Mouse (Mus musculus) hindbrain, embryonic 14.5 days (tissue): Measurements from ENCODE around the gene Primpol. TPM values are rescaled to one million over a fixed set of nuclear protein-coding genes. Genes with fewer than 3 reads are reported as not detected.

ENCODE experiments used
- ATAC-seq: fragments of 200-750 bp; cut with Nextera tagmentation; 2 replicates; pipeline ENCODE4 v1.8.0; 2017; ENCODE audit warnings: moderate number of reproducible peaks, mild to moderate bottlenecking, moderate TSS enrichment, moderate library complexity; ENCODE audit not compliant: low FRiP score
- DNase-seq: peaks from one replicate; pipeline ENCODE4 v3.0.0-alpha.2; 2015; ENCODE audit warnings: low spot score
- H3K27ac ChIP-seq: fragments of 300-500 bp; sonication (generic); 2 replicates; pipeline ENCODE4 v1.5.1; 2014; ENCODE audit warnings: mild to moderate bottlenecking, moderate library complexity
- H3K27me3 ChIP-seq: fragments of 300-500 bp; sonication (generic); 2 replicates; pipeline ENCODE4 v1.6.1; 2014; ENCODE audit warnings: mild to moderate bottlenecking, low read length, mixed read lengths; ENCODE audit not compliant: control insufficient read depth, insufficient read depth
- H3K36me3 ChIP-seq: fragments of 300-500 bp; sonication (generic); replicated peaks from 2 replicates; pipeline ENCODE4 v1.6.1; 2014; ENCODE audit not compliant: control insufficient read depth, insufficient read depth
- H3K4me1 ChIP-seq: fragments of 300-500 bp; sonication (generic); replicated peaks from 2 replicates; pipeline ENCODE4 v1.6.1; 2014; ENCODE audit warnings: antibody characterized with exemption, low read length, mixed read lengths; ENCODE audit not compliant: control insufficient read depth, insufficient read depth
- H3K4me2 ChIP-seq: fragments of 300-500 bp; sonication (generic); replicated peaks from 2 replicates; pipeline ENCODE4 v1.6.1; 2014; ENCODE audit warnings: mild to moderate bottlenecking, moderate library complexity
- H3K4me3 ChIP-seq: fragments of 300-500 bp; sonication (generic); replicated peaks from 2 replicates; pipeline ENCODE4 v1.5.1; 2014; ENCODE audit warnings: mild to moderate bottlenecking, low read length
- H3K9ac ChIP-seq: fragments of 300-500 bp; sonication (generic); 2 replicates; pipeline ENCODE4 v1.6.1; 2014
- H3K9me3 ChIP-seq: fragments of 300-500 bp; sonication (generic); 2 replicates; pipeline ENCODE4 v1.6.1; 2016; ENCODE audit warnings: low read length; ENCODE audit not compliant: control insufficient read depth
- WGBS: fragments of 180-500 bp; shearing (Covaris S2); extraction: QIAGEN DNeasy Blood & Tissue Kit; methylation state at CpG from one replicate; pipeline ENCODE4 v1.1.7; 2014; 5-methylcytosine and 5-hydroxymethylcytosine counted together
- polyA plus RNA-seq: library from polyadenylated mRNA; unstranded; fragments of >200 nt; fragmentation: Nextera tagmentation; extraction: Ambion mirVana; gene quantifications from 2 replicates; pipeline ENCODE4 v1.2.1, GENCODE M21; 2014

The Primpol gene
- polyA plus RNA-seq, 1 experiment from 2014 or later: 7.5 TPM

DNA sequence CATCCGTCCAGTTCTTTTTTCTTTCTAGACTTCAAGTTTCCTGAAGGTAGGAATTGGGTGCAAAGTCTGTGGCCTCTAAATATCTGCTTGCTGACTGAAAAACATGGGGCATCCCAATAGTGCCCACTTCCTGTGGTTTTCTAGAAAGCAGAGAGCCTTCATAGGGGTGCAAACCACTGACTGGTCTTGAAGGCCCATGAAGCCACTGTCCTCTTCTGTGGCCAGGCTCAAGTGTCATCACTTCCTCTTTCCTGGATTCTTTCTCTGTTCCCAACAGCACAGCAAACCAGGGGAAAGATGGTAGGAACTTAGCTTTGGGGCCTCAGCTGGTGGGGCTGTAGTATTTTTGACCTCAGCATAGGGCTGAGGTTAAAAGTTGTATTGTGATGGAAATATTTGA, 11.6 kb upstream of the Primpol start:
- Histone ChIP-seq H3K9ac (no peak overlapping the region), H3K27me3 (no peaks in the 10 kb centered on the region), H3K4me3 (no peak overlapping the region), H3K4me2 (no peak overlapping the region), H3K9me3 (no peaks in the 10 kb centered on the region), H3K36me3 (peaks cover 40% of the 10 kb centered on the region), H3K4me1 (no peaks in the 10 kb centered on the region; the same call in 1 of the 2 replicates), H3K27ac (no peak overlapping the region)
- WGBS: 100% methylated on average over 1 of the region's 1 CpGs
- ATAC-seq: no peak
- DNase-seq: no peak

DNA sequence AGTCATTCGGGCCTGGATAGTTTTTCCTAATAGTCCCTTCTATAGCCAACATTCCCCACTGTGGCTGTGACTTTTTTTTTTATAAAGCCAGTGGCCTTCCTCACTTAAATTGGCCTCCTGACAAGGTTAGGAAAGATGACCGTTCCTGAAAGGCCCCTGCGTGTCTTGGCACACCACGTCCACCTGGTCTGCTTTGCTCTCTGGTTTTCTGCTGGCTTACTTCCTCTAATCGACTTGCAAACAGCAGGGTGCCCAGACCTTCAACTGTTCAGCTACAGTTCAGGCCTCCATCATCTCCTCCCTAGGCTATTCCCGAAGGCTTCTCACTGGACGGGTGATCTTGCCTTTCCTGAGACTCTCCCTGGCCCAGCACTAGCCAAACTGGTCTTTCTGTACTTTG, 10.9 kb upstream of the Primpol start:
- no peak overlapping the region for H3K4me3 ChIP-seq
- 73% methylated on average over 7 of the region's 7 CpGs for WGBS

DNA sequence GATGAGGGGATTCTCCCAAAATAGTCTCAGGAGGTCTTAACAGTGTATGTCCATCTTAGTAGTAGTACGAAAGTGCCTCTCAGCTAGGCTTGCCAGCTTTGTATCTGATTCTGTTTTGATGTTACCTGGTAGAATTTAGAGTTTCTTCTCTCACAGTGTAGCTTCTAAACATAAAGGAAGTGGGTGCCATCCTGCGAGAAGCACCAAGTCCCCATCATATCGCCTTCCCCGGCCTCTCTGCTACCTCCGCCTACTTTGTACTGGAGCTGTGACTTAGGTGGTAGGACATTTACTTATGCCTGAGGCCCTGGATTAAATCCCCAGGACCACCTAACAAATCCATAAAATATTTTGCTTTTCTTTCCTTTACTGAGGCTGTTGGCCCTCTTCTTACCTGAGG, 9.6 kb upstream of the Primpol start:
- Histone ChIP-seq H3K4me3 (no peak overlapping the region), H3K4me2 (no peak overlapping the region), H3K9me3 (no peaks in the 10 kb centered on the region), H3K27ac (no peak overlapping the region), H3K27me3 (no peaks in the 10 kb centered on the region), H3K4me1 (no peaks in the 10 kb centered on the region; the same call in 1 of the 2 replicates), H3K36me3 (peaks cover 22% of the 10 kb centered on the region), H3K9ac (no peak overlapping the region)
- 95% methylated on average over 5 of the region's 5 CpGs for WGBS
- no peak for DNase-seq
- no peak for ATAC-seq

More for the DNA sequence above, 10.9 kb upstream of the Primpol start:
- no peak overlapping the region for H3K4me2 ChIP-seq
- no peak overlapping the region for H3K9ac ChIP-seq
- DNase-seq (no peak), ATAC-seq (no peak)
- no peak overlapping the region for H3K27ac ChIP-seq
- H3K27me3 ChIP-seq: no peaks in the 10 kb centered on the region
- H3K4me1 ChIP-seq: no peaks in the 10 kb centered on the region; the same call in 1 of the 2 replicates
- H3K36me3 ChIP-seq: peaks cover 33% of the 10 kb centered on the region
- no peaks in the 10 kb centered on the region for H3K9me3 ChIP-seq

DNA sequence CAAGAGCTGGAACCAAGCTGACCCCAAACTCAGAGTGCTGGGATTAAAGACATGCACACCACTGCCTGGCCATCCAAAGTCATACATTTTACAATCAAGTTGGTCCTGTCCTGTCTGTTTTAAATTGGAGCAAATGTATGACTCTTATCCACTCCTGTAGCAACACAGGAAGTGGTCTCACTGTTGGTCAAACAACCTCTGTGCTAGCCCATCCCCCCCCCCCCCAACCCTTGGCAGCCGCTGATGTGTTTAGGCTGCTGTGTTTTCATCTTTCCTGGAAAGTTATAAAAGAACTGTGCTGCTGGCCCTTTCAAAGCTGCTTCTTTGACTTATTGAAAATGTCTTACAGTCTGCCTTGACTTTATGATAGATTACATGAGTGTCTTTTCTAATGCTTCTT, 8.2 kb upstream of the Primpol start:
- DNase-seq (no peak), ATAC-seq (no peak)
- Histone ChIP-seq H3K9me3 (no peaks in the 10 kb centered on the region), H3K36me3 (peaks cover 8% of the 10 kb centered on the region), H3K4me1 (no peaks in the 10 kb centered on the region; the same call in 1 of the 2 replicates), H3K4me3 (no peak overlapping the region), H3K9ac (no peak overlapping the region), H3K4me2 (no peak overlapping the region), H3K27ac (no peak overlapping the region), H3K27me3 (no peaks in the 10 kb centered on the region)
- WGBS: 74% methylated on average over 1 of the region's 1 CpGs

DNA sequence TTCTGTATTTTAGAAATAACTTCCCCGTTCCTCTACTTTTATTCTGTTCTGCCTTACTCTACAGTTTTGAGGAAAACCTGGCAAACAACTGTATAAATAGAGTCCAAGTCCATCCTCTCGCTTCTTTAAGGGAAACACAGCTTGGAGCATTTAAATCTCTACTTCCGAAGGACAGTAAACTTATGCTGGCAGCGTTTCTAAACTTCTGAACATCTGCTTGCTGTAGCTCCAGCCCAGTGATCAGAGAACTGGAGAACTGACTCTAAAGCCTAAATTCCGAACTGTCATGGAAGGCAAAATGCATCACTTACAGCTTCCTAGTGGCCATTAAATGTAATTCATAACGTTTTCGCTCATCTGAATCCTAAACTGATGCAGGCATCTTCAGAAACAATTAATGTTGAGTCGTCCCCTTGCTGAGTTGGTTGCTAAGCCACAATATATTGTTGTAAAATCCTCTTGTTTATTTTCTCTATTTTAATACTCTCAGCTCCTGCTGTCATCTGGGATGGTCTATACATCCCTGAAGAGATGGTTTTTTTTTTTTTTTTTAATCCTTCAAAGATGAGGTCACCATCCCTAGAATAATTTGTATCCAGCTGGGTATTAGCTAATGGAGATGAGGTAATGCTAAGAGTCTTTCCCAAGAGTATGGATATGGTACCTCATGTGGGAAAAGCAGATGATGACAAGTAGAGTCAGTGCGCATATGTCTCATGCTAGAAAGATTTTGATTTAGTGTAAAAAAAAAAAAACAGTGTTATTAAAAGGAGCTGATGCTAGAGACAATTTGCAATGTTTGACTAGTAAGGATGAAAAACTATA, 5.6 kb upstream of the Primpol start:
- no peak for DNase-seq
- Histone ChIP-seq H3K4me2 (no peak overlapping the region), H3K36me3 (no peaks in the 10 kb centered on the region), H3K27ac (no peak overlapping the region), H3K4me3 (no peak overlapping the region), H3K27me3 (no peaks in the 10 kb centered on the region), H3K9ac (no peak overlapping the region), H3K4me1 (peaks cover 20% of the 10 kb centered on the region), H3K9me3 (no peaks in the 10 kb centered on the region)
- 81% methylated on average over 9 of the region's 9 CpGs for WGBS
- no peak for ATAC-seq

DNA sequence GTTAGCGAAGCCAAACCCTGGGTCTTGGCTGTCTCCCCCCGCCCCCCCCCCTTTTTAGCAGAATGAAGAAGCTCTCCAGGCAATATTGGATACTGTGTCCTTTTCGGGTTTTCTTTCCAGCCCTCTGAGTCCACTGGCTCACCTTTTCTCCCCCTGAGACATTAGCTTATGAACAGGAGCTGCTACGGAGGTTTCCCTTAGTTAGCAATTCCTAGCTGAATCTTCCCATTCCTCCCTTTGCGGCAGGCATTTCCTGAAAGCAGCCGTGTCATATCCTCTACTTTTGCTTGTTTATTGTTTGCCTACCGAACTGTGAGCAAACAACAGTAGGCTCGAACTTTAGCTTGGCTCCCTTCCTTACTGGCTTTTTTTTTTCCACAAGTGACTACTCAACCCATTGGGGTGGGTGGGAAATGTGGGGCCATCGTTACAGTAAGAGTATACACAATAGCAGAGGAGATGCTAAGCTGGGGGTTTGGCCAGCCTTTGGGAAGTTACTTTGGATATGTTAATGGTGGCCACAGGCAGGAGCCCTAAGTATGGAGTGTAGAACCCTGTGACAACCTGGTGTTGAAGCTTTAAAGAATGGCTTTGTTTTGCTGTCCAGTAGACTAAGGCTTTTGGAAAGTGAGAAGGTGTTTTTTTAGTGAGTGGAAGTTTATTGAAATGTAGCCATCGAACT, 1.8 kb upstream of the Primpol start:
- Histone ChIP-seq H3K27me3 (no peaks in the 10 kb centered on the region), H3K27ac (peak overlapping the region; percentile 93; the same call in 1 of the 2 replicates)

DNA sequence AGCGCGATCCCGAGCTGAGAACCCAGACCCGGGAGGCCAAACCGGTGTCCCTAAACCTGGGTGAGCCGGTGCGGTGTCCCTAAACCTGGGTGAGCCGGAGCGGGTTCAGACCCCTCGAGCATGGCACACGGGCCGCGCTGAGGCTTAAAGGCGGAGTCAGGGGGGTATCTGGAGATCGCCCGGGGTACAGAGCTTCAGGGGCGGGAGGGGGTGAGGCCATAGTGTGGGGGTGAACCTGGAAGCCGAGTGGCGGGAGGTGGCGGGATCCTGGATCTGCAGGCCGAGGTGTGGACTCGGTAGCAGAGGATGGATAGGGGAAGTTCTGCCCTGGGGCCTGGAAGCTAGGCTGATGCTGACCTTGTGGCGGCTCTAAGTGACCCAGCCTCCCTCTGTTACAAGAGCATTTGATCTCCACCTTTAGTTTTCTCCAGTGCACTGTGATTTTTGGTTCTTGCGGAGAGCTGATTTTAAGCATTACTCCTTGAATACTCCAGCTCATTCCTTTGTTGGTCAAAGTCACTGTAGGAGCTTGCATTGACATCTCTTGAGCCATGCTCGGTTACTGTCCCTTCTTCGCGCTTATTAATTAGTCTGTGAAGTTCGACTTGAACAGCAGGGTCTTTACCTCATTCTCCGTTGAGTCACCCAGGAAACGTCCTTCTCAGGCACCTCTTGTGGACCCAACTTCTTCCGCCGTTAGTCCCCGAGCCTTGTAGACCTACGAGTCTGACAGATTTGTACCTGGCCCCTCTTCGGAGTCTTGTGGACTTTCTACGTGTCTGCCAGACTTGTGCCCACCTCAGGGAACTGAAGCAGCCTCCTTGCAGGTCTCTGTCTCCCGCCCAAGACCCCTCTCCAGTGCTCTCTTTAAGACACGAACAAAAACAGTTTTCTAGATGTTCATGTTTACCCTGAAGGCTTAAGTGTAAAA, 943 bp upstream of the Primpol start:
- peak overlapping the region; percentile 93 for H3K27ac ChIP-seq
- H3K4me3 ChIP-seq: peak overlapping the region; percentile 51
- H3K4me2 ChIP-seq: peak overlapping the region; percentile 86
- WGBS: under 1% methylated on average over 38 of the region's 38 CpGs
- peaks cover 26% of the 10 kb centered on the region for H3K4me1 ChIP-seq
- peak overlapping the region; percentile 74 for H3K9ac ChIP-seq
- H3K27me3 ChIP-seq: no peaks in the 10 kb centered on the region
- no peak; the same call in 1 of the 2 replicates for ATAC-seq
- no peaks in the 10 kb centered on the region for H3K9me3 ChIP-seq
- H3K36me3 ChIP-seq: no peaks in the 10 kb centered on the region
- peak; percentile 50 for DNase-seq

More for the DNA sequence above, 1.8 kb upstream of the Primpol start:
- Histone ChIP-seq H3K9me3 (no peaks in the 10 kb centered on the region), H3K4me1 (peaks cover 26% of the 10 kb centered on the region), H3K4me3 (peak overlapping the region; percentile 51), H3K4me2 (peak overlapping the region; percentile 86), H3K9ac (peak overlapping the region; percentile 74), H3K36me3 (no peaks in the 10 kb centered on the region)
- ATAC-seq (no peak), DNase-seq (no peak)
- WGBS: 2% methylated on average over 10 of the region's 10 CpGs

DNA sequence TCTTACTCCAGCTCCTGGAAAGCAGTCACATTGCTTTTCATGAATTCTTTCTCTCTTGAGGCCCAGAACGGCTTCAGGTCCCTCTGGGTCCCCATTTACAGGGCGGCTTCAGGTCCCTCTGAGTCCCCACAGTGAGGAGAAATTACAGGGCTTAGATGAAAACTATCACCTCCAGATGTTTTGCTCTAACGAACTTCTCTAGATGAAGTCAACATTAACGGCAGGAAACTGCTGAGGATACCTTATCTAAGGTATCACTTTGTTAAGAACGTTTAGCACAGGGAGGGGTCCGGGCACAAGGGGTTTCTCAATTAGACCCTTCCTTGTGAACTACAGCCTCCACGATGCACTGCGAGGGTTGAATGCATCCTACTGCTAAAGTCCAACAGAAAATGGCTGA, 1.1 kb downstream of the Primpol start:
- Histone ChIP-seq H3K9me3 (no peaks in the 10 kb centered on the region), H3K27ac (no peak overlapping the region), H3K4me3 (no peak overlapping the region), H3K4me1 (peaks cover 26% of the 10 kb centered on the region), H3K4me2 (peak overlapping the region; percentile 86; the same call in 1 of the 2 replicates), H3K36me3 (no peaks in the 10 kb centered on the region), H3K9ac (no peak overlapping the region), H3K27me3 (no peaks in the 10 kb centered on the region)
- no peak for DNase-seq
- 89% methylated on average over 8 of the region's 8 CpGs for WGBS
- no peak for ATAC-seq
